Mouse (Mus musculus) limb, embryonic 15.5 days (tissue): ENCODE data around the gene Magel2. TPM values are rescaled to one million over a fixed set of nuclear protein-coding genes. Genes with fewer than 3 reads are reported as not detected.

Experiments
- ATAC-seq: fragments of 200-750 bp; cut with Nextera tagmentation; 2 replicates; pipeline ENCODE4 v1.8.0; 2017; ENCODE audit warnings: low read depth, moderate TSS enrichment; ENCODE audit not compliant: insufficient number of reproducible peaks, low FRiP score, low TSS enrichment
- H3K27ac ChIP-seq: fragments of 300-500 bp; sonication (generic); 2 replicates; pipeline ENCODE4 v1.5.1; 2015; ENCODE audit warnings: moderate library complexity, mild to moderate bottlenecking, inconsistent platforms
- H3K27me3 ChIP-seq: fragments of 300-500 bp; sonication (generic); 2 replicates; pipeline ENCODE4 v1.6.1; 2015; ENCODE audit warnings: inconsistent platforms
- H3K36me3 ChIP-seq: fragments of 300-500 bp; sonication (generic); 2 replicates; pipeline ENCODE4 v1.6.1; 2015; ENCODE audit warnings: inconsistent platforms
- H3K4me1 ChIP-seq: fragments of 300-500 bp; sonication (generic); 2 replicates; pipeline ENCODE4 v1.6.1; 2015; ENCODE audit warnings: inconsistent platforms
- H3K4me2 ChIP-seq: fragments of 300-500 bp; sonication (generic); 2 replicates; pipeline ENCODE4 v1.6.1; 2015; ENCODE audit warnings: mild to moderate bottlenecking, inconsistent platforms
- H3K4me3 ChIP-seq: fragments of 300-500 bp; sonication (generic); 2 replicates; pipeline ENCODE4 v1.5.1; 2015; ENCODE audit warnings: mild to moderate bottlenecking, inconsistent platforms
- H3K9ac ChIP-seq: fragments of 300-500 bp; sonication (generic); 2 replicates; pipeline ENCODE4 v1.6.1; 2015; ENCODE audit warnings: inconsistent platforms
- H3K9me3 ChIP-seq: fragments of 300-500 bp; sonication (generic); 2 replicates; pipeline ENCODE4 v1.6.1; 2016; ENCODE audit warnings: inconsistent platforms
- WGBS: fragments of 180-500 bp; shearing (Covaris S2); methylation state at CpG from one replicate; pipeline ENCODE4 v1.1.7; 2015; 5-methylcytosine and 5-hydroxymethylcytosine counted together
- polyA plus RNA-seq: library from polyadenylated mRNA; unstranded; fragments of >200 nt; fragmentation: Nextera tagmentation; extraction: Ambion mirVana; gene quantifications from 2 replicates; pipeline ENCODE4 v1.2.1, GENCODE M21; 2015

The Magel2 gene
- polyA plus RNA-seq, 1 experiment from 2014 or later, result 5.1 TPM

- no peaks in the 10 kb centered on the region for H3K4me1 ChIP-seq
- H3K9ac ChIP-seq, result no peak overlapping the region
- 23% methylated on average over 8 of the region's 8 CpGs for WGBS
- H3K4me3 ChIP-seq, result no peak overlapping the region
- ATAC-seq, result no peak
- H3K9me3 ChIP-seq, result no peaks in the 10 kb centered on the region
- no peak overlapping the region for H3K4me2 ChIP-seq
- H3K27ac ChIP-seq, result no peak overlapping the region
- H3K36me3 ChIP-seq, result no peaks in the 10 kb centered on the region
- H3K27me3 ChIP-seq, result no peaks in the 10 kb centered on the region
Observed at GRCm38 (mm10) chr7:62428337-62428736, 51.5 kb downstream of the Magel2 start.

Other genes with a start within 250 kb of the Magel2 start
- 122 and 165 TPM in 2 replicates for gene Ndn, start 30.4 kb upstream of the Magel2 start, polyA plus RNA-seq
- 6.2 and 6.5 TPM in 2 replicates for gene Mkrn3, start 43.1 kb downstream of the Magel2 start, polyA plus RNA-seq
- gene Peg12, start 87.5 kb downstream of the Magel2 start, polyA plus RNA-seq, result 26.2 and 27.1 TPM in 2 replicates